Mouse (Mus musculus) midbrain, embryonic 10.5 days (tissue): ENCODE data around the gene Hmgb1. TPM values are rescaled to one million over a fixed set of nuclear protein-coding genes. Genes with fewer than 3 reads are reported as not detected.
A peak's percentile ranks its signal among the peaks of the same experiment; 100 is the strongest.

Source experiments
- DNase-seq: peaks from one replicate; pipeline ENCODE4 v3.0.0-alpha.2; 2017; ENCODE audit warnings: low spot score
- H3K27ac ChIP-seq: fragments of 300-500 bp; sonication (generic); replicated peaks from 2 replicates; pipeline ENCODE4 v1.5.1; 2016; ENCODE audit warnings: mild to moderate bottlenecking
- H3K27me3 ChIP-seq: fragments of 300-500 bp; sonication (generic); 2 replicates; pipeline ENCODE4 v1.6.1; 2016; ENCODE audit warnings: low read depth, mild to moderate bottlenecking; ENCODE audit not compliant: poor library complexity, severe bottlenecking
- H3K36me3 ChIP-seq: fragments of 300-500 bp; sonication (generic); 2 replicates; pipeline ENCODE4 v1.6.1; 2016; ENCODE audit warnings: mild to moderate bottlenecking, moderate library complexity
- H3K4me1 ChIP-seq: fragments of 300-500 bp; sonication (generic); 2 replicates; pipeline ENCODE4 v1.6.1; 2016
- H3K4me3 ChIP-seq: fragments of 300-500 bp; sonication (generic); 2 replicates; pipeline ENCODE4 v1.5.1; 2016; ENCODE audit warnings: mild to moderate bottlenecking, moderate library complexity
- H3K9me3 ChIP-seq: fragments of 300-500 bp; sonication (generic); replicated peaks from 2 replicates; pipeline ENCODE4 v1.6.1; 2016; ENCODE audit warnings: mild to moderate bottlenecking
- WGBS: fragments of 180-500 bp; shearing (Covaris S2); methylation state at CpG from one replicate; pipeline ENCODE4 v1.1.7; 2016; 5-methylcytosine and 5-hydroxymethylcytosine counted together
- polyA plus RNA-seq: library from polyadenylated mRNA; unstranded; fragments of >200 nt; fragmentation: Nextera tagmentation; extraction: Ambion mirVana; gene quantifications from 2 replicates; pipeline ENCODE4 v1.2.1, GENCODE M21; 2016

Gene Hmgb1
- polyA plus RNA-seq, 1 experiment from 2014 or later = 1,420 TPM

- H3K4me1 ChIP-seq = peaks cover 21% of the 10 kb centered on the region
- H3K27ac ChIP-seq = no peak overlapping the region
- no peaks in the 10 kb centered on the region for H3K9me3 ChIP-seq
- H3K4me3 ChIP-seq = no peak overlapping the region
- DNase-seq = no peak
- H3K27me3 ChIP-seq = peaks cover 49% of the 10 kb centered on the region
- 92% methylated on average over 3 of the region's 3 CpGs for WGBS
- no peaks in the 10 kb centered on the region for H3K36me3 ChIP-seq
These were observed 167.1 kb downstream of the Hmgb1 start for GRCm38 (mm10) chr5:149017181-149017580.

GRCm38 (mm10) chr5:149016261-149016660 lies 168.0 kb downstream of the Hmgb1 start:
- DNase-seq = no peak
- WGBS = 78% methylated on average over 5 of the region's 5 CpGs
- Histone ChIP-seq H3K4me1 (peaks cover 21% of the 10 kb centered on the region), H3K36me3 (no peaks in the 10 kb centered on the region), H3K27ac (no peak overlapping the region), H3K27me3 (peaks cover 49% of the 10 kb centered on the region), H3K9me3 (no peaks in the 10 kb centered on the region), H3K4me3 (peak overlapping the region; percentile 63)

DNA sequence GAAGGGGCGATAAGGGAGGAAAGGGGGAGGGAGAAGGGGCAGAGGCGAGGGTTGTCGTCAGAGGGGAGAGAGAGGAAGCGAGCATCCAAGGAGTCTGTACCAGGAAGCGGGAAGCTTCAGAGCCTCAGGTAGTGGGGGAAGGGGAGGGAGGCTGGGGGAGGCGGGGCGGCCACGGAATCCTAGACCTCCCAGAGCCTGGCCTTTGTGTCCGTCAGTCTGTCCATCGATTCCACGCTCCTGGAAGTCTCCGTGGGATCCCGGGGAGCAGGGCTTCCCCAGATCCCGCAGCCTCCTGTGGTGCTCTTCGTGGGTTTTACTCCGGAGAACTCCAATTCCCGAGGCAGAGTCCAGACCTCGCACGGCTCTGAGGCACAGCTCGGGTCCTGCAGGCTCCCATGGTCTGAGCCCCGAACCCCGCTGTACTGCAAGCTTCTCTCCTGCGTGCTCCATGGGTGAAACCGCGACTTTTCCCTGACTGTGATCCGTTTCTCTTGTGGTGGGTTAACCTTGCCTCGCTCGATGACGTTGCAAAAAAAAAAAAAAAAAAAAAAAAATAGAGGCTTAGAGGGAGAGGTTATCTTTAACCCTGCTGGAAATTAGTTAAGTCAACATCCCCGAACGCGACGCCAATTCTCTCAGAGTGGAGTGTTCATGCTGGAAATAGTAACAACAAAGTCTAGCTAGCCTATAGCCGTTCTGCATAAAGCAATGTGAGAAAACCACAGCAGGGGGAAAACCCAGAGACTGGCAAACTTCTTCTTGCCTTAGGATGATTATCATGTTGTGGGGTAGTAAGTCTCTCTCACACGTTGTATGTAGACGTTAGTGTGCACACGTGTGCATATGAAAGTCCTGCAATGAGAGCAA lies 168.7 kb downstream of the Hmgb1 start:
- no peaks in the 10 kb centered on the region for H3K36me3 ChIP-seq
- no peaks in the 10 kb centered on the region for H3K9me3 ChIP-seq
- H3K4me3 ChIP-seq = peak overlapping the region; percentile 63
- H3K27me3 ChIP-seq = peaks cover 47% of the 10 kb centered on the region
- DNase-seq = peak; percentile 56
- WGBS = 3% methylated on average over 36 of the region's 37 CpGs
- peaks cover 21% of the 10 kb centered on the region for H3K4me1 ChIP-seq
- peak overlapping the region; percentile 79 for H3K27ac ChIP-seq

DNA sequence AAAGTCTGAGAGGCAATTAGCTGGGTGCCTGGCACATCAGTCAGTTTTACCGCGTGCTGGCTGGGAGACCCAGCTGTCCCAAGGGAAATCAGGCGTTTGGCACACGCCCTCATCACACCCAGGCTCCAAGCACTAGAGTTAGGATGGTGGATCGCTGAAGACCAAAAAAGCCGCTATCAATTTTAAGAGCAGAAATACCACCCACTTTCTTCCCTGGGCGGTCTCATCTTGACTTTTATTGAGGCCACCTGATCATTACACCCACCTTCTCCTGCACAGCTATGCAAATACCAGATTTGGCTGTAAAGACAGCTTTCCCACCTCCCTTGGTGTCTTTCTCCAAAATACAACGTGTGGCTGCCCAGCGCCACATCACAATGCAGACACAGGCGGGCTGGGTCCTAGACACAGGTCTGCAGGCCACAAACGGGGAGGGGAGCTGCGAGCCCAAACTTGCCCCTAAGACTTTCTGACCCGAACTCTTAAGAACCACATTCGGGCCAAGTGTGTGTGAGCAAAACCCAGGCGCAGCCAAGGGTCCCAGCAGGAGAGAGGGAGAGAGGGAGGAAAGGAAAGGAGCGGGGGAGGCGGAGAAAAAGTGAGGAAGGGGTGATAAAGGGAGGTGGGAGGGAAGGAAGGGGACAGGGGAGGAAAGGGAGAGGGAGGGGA lies 169.6 kb downstream of the Hmgb1 start:
- Histone ChIP-seq H3K36me3 (no peaks in the 10 kb centered on the region), H3K4me1 (peaks cover 21% of the 10 kb centered on the region), H3K4me3 (peak overlapping the region; percentile 63), H3K9me3 (no peaks in the 10 kb centered on the region), H3K27ac (peak overlapping the region; percentile 79), H3K27me3 (peaks cover 39% of the 10 kb centered on the region)
- DNase-seq = peak; percentile 33
- WGBS = 6% methylated on average over 17 of the region's 17 CpGs

GRCm38 (mm10) chr5:149013817-149014508 lies 170.3 kb downstream of the Hmgb1 start:
- WGBS = 76% methylated on average over 7 of the region's 7 CpGs

DNA sequence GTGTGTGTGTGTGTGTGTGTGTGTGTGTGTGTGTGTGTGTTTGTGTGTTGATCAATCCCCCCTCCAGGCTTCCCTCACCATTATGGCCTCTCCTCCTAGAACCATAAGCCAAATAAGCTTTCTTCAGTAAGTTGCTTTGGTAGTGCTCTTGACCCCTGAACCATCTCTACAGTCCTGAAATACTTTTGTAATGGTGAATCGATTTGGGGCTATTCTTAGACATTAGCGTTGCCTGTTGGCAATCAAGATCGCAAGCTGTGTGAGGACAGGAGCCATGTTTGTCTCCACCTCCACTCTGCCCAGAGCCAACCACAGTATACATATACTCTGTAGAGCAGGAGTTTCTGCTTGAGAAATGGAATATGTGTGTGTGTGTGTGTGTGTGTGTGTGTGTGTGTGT lies 175.2 kb downstream of the Hmgb1 start:
- Histone ChIP-seq H3K9me3 (no peaks in the 10 kb centered on the region), H3K27me3 (peaks cover 15% of the 10 kb centered on the region), H3K27ac (no peak overlapping the region), H3K36me3 (no peaks in the 10 kb centered on the region), H3K4me1 (peaks cover 15% of the 10 kb centered on the region), H3K4me3 (no peak overlapping the region)
- WGBS = 95% methylated on average over 3 of the region's 3 CpGs
- DNase-seq = no peak

More at GRCm38 (mm10) chr5:149013817-149014508, 170.3 kb downstream of the Hmgb1 start:
- DNase-seq = no peak
- peaks cover 34% of the 10 kb centered on the region for H3K27me3 ChIP-seq
- H3K36me3 ChIP-seq = no peaks in the 10 kb centered on the region
- H3K4me1 ChIP-seq = peaks cover 21% of the 10 kb centered on the region
- H3K9me3 ChIP-seq = no peaks in the 10 kb centered on the region
- H3K4me3 ChIP-seq = no peak overlapping the region
- no peak overlapping the region for H3K27ac ChIP-seq

DNA sequence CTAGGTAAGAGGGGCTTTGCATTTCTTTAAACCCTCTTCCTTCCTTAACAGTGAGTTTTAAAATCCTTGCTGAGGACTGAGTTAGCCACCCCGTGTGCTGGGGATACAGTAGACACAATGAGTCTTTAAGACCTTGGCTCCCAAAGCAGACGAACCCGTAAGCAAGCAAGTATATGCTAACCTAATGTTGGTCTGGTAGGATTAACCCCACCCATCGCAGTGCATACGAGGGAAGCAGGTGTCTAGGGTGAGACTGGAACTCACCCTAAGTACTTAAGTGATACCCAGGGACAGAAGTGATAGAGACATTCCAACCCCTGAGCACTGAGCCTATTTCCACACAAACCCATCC lies 177.0 kb downstream of the Hmgb1 start:
- Histone ChIP-seq H3K27me3 (peaks cover 10% of the 10 kb centered on the region; the same call in 1 of the 2 replicates), H3K9me3 (no peaks in the 10 kb centered on the region), H3K27ac (peak overlapping the region; percentile 84), H3K36me3 (no peaks in the 10 kb centered on the region), H3K4me3 (0 out of 2 replicates have a peak overlapping the region, but pooled peaks have one; percentile 36), H3K4me1 (peaks cover 19% of the 10 kb centered on the region)
- 69% methylated on average over 5 of the region's 5 CpGs for WGBS
- DNase-seq = no peak

GRCm38 (mm10) chr5:149006362-149007294 lies 177.7 kb downstream of the Hmgb1 start:
- Histone ChIP-seq H3K27me3 (peaks cover 10% of the 10 kb centered on the region; the same call in 1 of the 2 replicates), H3K4me1 (peaks cover 19% of the 10 kb centered on the region), H3K4me3 (peak overlapping the region; percentile 36), H3K9me3 (no peaks in the 10 kb centered on the region), H3K27ac (peak overlapping the region; percentile 84), H3K36me3 (no peaks in the 10 kb centered on the region)
- peak; percentile 98 for DNase-seq
- 20% methylated on average over 26 of the region's 26 CpGs for WGBS

- no peak overlapping the region for H3K4me3 ChIP-seq
- H3K27ac ChIP-seq = peak overlapping the region; percentile 84; the same call in 1 of the 2 replicates
- no peak for DNase-seq
- H3K36me3 ChIP-seq = no peaks in the 10 kb centered on the region
- peaks cover 10% of the 10 kb centered on the region; the same call in 1 of the 2 replicates for H3K27me3 ChIP-seq
- peaks cover 19% of the 10 kb centered on the region for H3K4me1 ChIP-seq
- 75% methylated on average over 9 of the region's 9 CpGs for WGBS
- H3K9me3 ChIP-seq = no peaks in the 10 kb centered on the region
These were observed 178.5 kb downstream of the Hmgb1 start for GRCm38 (mm10) chr5:149005701-149006361.

- Histone ChIP-seq H3K27ac (no peak overlapping the region), H3K4me3 (no peak overlapping the region), H3K27me3 (peaks cover 10% of the 10 kb centered on the region; the same call in 1 of the 2 replicates), H3K9me3 (no peaks in the 10 kb centered on the region), H3K36me3 (no peaks in the 10 kb centered on the region), H3K4me1 (peaks cover 19% of the 10 kb centered on the region)
- WGBS = 48% methylated on average over 9 of the region's 9 CpGs
- no peak for DNase-seq
These were observed 179.2 kb downstream of the Hmgb1 start for GRCm38 (mm10) chr5:149005083-149005482.

DNA sequence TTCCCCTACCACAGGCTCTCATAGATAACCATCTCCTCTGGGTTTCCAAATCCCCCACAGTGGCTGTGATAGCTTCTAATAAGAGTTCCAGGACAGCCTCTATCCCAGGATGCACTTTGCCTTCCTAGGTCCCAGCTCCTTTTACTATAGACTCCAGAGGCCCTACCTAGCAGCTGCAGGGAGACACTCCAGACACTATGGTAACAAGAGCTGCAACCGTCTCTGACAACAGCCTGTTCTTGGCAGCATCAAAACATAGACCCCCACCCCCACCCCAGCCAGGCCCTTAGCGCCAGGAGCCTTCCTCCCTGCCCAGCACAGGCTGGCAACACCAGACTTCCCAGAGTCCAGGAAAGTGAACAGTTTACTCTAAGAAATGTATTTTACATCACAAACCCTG lies 181.2 kb downstream of the Hmgb1 start:
- no peak for DNase-seq
- H3K27ac ChIP-seq = no peak overlapping the region
- peaks cover 19% of the 10 kb centered on the region for H3K4me1 ChIP-seq
- H3K4me3 ChIP-seq = no peak overlapping the region
- 61% methylated on average over 2 of the region's 2 CpGs for WGBS
- H3K9me3 ChIP-seq = no peaks in the 10 kb centered on the region
- no peaks in the 10 kb centered on the region for H3K36me3 ChIP-seq
- H3K27me3 ChIP-seq = peaks cover 10% of the 10 kb centered on the region; the same call in 1 of the 2 replicates
